Mouse (Mus musculus) C2C12 (cell line): ENCODE measurements at regions not wholly inside any gene's neighbourhood (a gene's known extent, or its start where the extent isn't known, plus 50 kb on each side); places are given as distances from the start of the nearest gene placed in this dataset.

Experiments
- H3K27me3 ChIP-seq: one replicate; pipeline ENCODE4 v1.6.1; 2011; ENCODE audit not compliant: control insufficient read depth, insufficient read depth, insufficient read length
- H3K36me3 ChIP-seq: one replicate; pipeline ENCODE4 v1.6.1; 2011; ENCODE audit not compliant: control insufficient read depth, insufficient read depth
- H3K4me3 ChIP-seq: one replicate; pipeline ENCODE4 v1.5.1; 2011; ENCODE audit warnings: mild to moderate bottlenecking, control low read depth; ENCODE audit not compliant: poor library complexity, insufficient read depth, severe bottlenecking
- H3K79me2 ChIP-seq: one replicate; pipeline ENCODE4 v1.6.1; 2011; ENCODE audit not compliant: control insufficient read depth, insufficient read depth
- H3K79me3 ChIP-seq: one replicate; pipeline ENCODE4 v1.6.1; 2011; ENCODE audit warnings: low read depth, control low read depth
- H3ac ChIP-seq: one replicate; pipeline ENCODE3; 2011; ENCODE audit warnings: low read depth; ENCODE audit not compliant: control insufficient read depth, insufficient read length
- CEBPB ChIP-seq: IDR thresholded peaks from one replicate; pipeline ENCODE4 v1.6.1; 2011; ENCODE audit warnings: low read depth, mild to moderate bottlenecking, control low read depth, moderate library complexity
- CTCF ChIP-seq: IDR thresholded peaks from one replicate; pipeline ENCODE4 v1.5.1; 2011; ENCODE audit not compliant: control insufficient read depth, insufficient read depth, insufficient read length
- FOSL1 ChIP-seq: IDR thresholded peaks from one replicate; pipeline ENCODE4 v1.8.0; 2011; ENCODE audit warnings: mild to moderate bottlenecking, low read length; ENCODE audit not compliant: poor library complexity, insufficient read depth, severe bottlenecking
- MAX ChIP-seq: IDR thresholded peaks from one replicate; pipeline ENCODE4 v1.6.1; 2011; ENCODE audit warnings: mild to moderate bottlenecking, control low read depth
- MYOD1 ChIP-seq: IDR thresholded peaks from one replicate; pipeline ENCODE4 v1.6.1; 2011; ENCODE audit warnings: low read depth; ENCODE audit not compliant: control insufficient read depth, insufficient read length
- MYOG ChIP-seq: IDR thresholded peaks from one replicate; pipeline ENCODE4 v1.6.1; 2011; ENCODE audit not compliant: control insufficient read depth, insufficient read length; ENCODE audit errors: extremely low read depth
- USF1 ChIP-seq: IDR thresholded peaks from one replicate; pipeline ENCODE4 v1.6.1; 2011; ENCODE audit warnings: low read depth, mild to moderate bottlenecking, control low read depth, moderate library complexity

- no peaks in the 10 kb centered on the region for H3K79me2 ChIP-seq
- no peaks in the 10 kb centered on the region for H3K79me3 ChIP-seq
- H3ac ChIP-seq = no peak overlapping the region
- no peak overlapping the region for H3K4me3 ChIP-seq
- no peaks in the 10 kb centered on the region for H3K36me3 ChIP-seq
- H3K27me3 ChIP-seq = no peaks in the 10 kb centered on the region
- no peak for TF ChIP-seq CEBPB
- no peak for TF ChIP-seq CTCF
- no peak for TF ChIP-seq MYOD1
- TF ChIP-seq MYOG = no peak
- TF ChIP-seq USF1 = no peak
- TF ChIP-seq MAX = no peak
- TF ChIP-seq FOSL1 = no peak
Measured at GRCm38 (mm10) chr7:119291442-119291841, 107.0 kb upstream of the Gpr139 start.

- H3ac ChIP-seq = no peak overlapping the region
- no peaks in the 10 kb centered on the region for H3K27me3 ChIP-seq
- TF ChIP-seq CEBPB = no peak
- no peak for TF ChIP-seq USF1
- no peak for TF ChIP-seq MAX
- no peaks in the 10 kb centered on the region for H3K79me3 ChIP-seq
- no peaks in the 10 kb centered on the region for H3K36me3 ChIP-seq
- H3K79me2 ChIP-seq = no peaks in the 10 kb centered on the region
- H3K4me3 ChIP-seq = no peak overlapping the region
Measured at GRCm38 (mm10) chr7:119285290-119285689, 100.9 kb upstream of the Gpr139 start.

- Histone ChIP-seq H3K79me3 (no peaks in the 10 kb centered on the region), H3ac (no peak overlapping the region), H3K27me3 (no peaks in the 10 kb centered on the region), H3K4me3 (no peak overlapping the region), H3K79me2 (no peaks in the 10 kb centered on the region), H3K36me3 (no peaks in the 10 kb centered on the region)
- TF ChIP-seq MYOD1 (no peak), FOSL1 (no peak), MAX (no peak), CTCF (no peak), USF1 (no peak), MYOG (no peak), CEBPB (no peak)
Measured at GRCm38 (mm10) chr7:119279896-119280661, 95.7 kb upstream of the Gpr139 start.

GRCm38 (mm10) chr7:119272621-119273020, 88.2 kb upstream of the Gpr139 start:
- TF ChIP-seq USF1 (no peak), MYOG (no peak), CEBPB (no peak), CTCF (no peak), MYOD1 (no peak)
- Histone ChIP-seq H3K36me3 (no peaks in the 10 kb centered on the region), H3K79me3 (no peaks in the 10 kb centered on the region), H3ac (no peak overlapping the region), H3K4me3 (no peak overlapping the region), H3K27me3 (no peaks in the 10 kb centered on the region), H3K79me2 (no peaks in the 10 kb centered on the region)

GRCm38 (mm10) chr7:119271427-119271826, 87.0 kb upstream of the Gpr139 start:
- no peaks in the 10 kb centered on the region for H3K36me3 ChIP-seq
- no peaks in the 10 kb centered on the region for H3K79me2 ChIP-seq
- no peaks in the 10 kb centered on the region for H3K27me3 ChIP-seq
- H3K79me3 ChIP-seq = no peaks in the 10 kb centered on the region
- no peak overlapping the region for H3K4me3 ChIP-seq
- TF ChIP-seq MYOG (no peak), MYOD1 (no peak), FOSL1 (no peak), MAX (no peak), USF1 (no peak), CTCF (no peak), CEBPB (no peak)
- H3ac ChIP-seq = no peak overlapping the region

- TF ChIP-seq MAX (no peak), USF1 (no peak), CTCF (no peak), FOSL1 (no peak), CEBPB (no peak)
- H3K79me2 ChIP-seq = no peaks in the 10 kb centered on the region
- no peaks in the 10 kb centered on the region for H3K79me3 ChIP-seq
- no peaks in the 10 kb centered on the region for H3K36me3 ChIP-seq
- no peak overlapping the region for H3ac ChIP-seq
- no peaks in the 10 kb centered on the region for H3K27me3 ChIP-seq
- no peak overlapping the region for H3K4me3 ChIP-seq
Measured at GRCm38 (mm10) chr7:119270826-119271420, 86.5 kb upstream of the Gpr139 start.
